Mouse (Mus musculus) embryo, embryonic 10 days (tissue): ENCODE data around the gene Olfr69.
A peak's percentile ranks its signal among the peaks of the same experiment; 100 is the strongest.
"Not testable (repeated sequence)": the region's sequence is repeated elsewhere in the genome, so short reads cannot be mapped to it uniquely, and the experiment has no call there.

ENCODE experiments used
- DNase-seq: peaks from one replicate; pipeline ENCODE4 v3.0.0-alpha.2; 2015; ENCODE audit warnings: low spot score

Gene Olfr69

GRCm38 (mm10) chr7:103771494-103771893 lies at the start of gene Olfr69:
Olfr69 (minus strand) TSS chr7:103771594.
- no peak for DNase-seq

- not testable (repeated sequence) for DNase-seq
These were observed 43.7 kb upstream of the Olfr69 start for GRCm38 (mm10) chr7:103815085-103815484.

GRCm38 (mm10) chr7:103813766-103814165 lies 42.4 kb upstream of the Olfr69 start, which contains the start of gene Hbb-bt:
Hbb-bt (minus strand) TSS chr7:103813996.
- no peak for DNase-seq

- not testable (repeated sequence) for DNase-seq
These were observed 41.8 kb upstream of the Olfr69 start for GRCm38 (mm10) chr7:103813152-103813551.

- DNase-seq: no peak
These were observed 40.8 kb upstream of the Olfr69 start for GRCm38 (mm10) chr7:103812174-103812573.

- DNase-seq: no peak
These were observed 39.9 kb upstream of the Olfr69 start for GRCm38 (mm10) chr7:103811223-103811845.

GRCm38 (mm10) chr7:103810746-103811145 lies 39.4 kb upstream of the Olfr69 start:
- no peak for DNase-seq

- DNase-seq: no peak
These were observed 38.9 kb upstream of the Olfr69 start for GRCm38 (mm10) chr7:103810296-103810695.

GRCm38 (mm10) chr7:103809801-103810155 lies 38.4 kb upstream of the Olfr69 start:
- DNase-seq: no peak

GRCm38 (mm10) chr7:103808971-103809800 lies 37.8 kb upstream of the Olfr69 start:
- DNase-seq: peak; percentile 5

GRCm38 (mm10) chr7:103808120-103808519 lies 36.7 kb upstream of the Olfr69 start:
- DNase-seq: not testable (repeated sequence)

GRCm38 (mm10) chr7:103806856-103807255 lies 35.5 kb upstream of the Olfr69 start:
- peak; percentile 68 for DNase-seq

- DNase-seq: peak; percentile 5
These were observed 21.4 kb upstream of the Olfr69 start for GRCm38 (mm10) chr7:103792669-103793388.

GRCm38 (mm10) chr7:103791721-103792120 lies 20.3 kb upstream of the Olfr69 start, which contains the start of gene Olfr67:
Olfr67 (minus strand) TSS chr7:103791821.
- no peak for DNase-seq

GRCm38 (mm10) chr7:103779598-103779997 lies 8.2 kb upstream of the Olfr69 start, which contains the start of gene Olfr68:
Olfr68 (minus strand) TSS chr7:103779698.
- no peak for DNase-seq

- DNase-seq: not testable (repeated sequence)
These were observed 6.3 kb upstream of the Olfr69 start for GRCm38 (mm10) chr7:103777652-103778051.

- DNase-seq: not testable (repeated sequence)
These were observed 3.7 kb downstream of the Olfr69 start for GRCm38 (mm10) chr7:103767687-103768086.

- not testable (repeated sequence) for DNase-seq
These were observed 9.2 kb downstream of the Olfr69 start for GRCm38 (mm10) chr7:103762212-103762611.

- no peak for DNase-seq
These were observed 14.2 kb downstream of the Olfr69 start, which contains the start of gene Olfr630 for GRCm38 (mm10) chr7:103757233-103757632. Olfr630 (minus strand) TSS chr7:103757333.

GRCm38 (mm10) chr7:103744843-103745242 lies 26.6 kb downstream of the Olfr69 start, which contains the start of gene Olfr629:
Olfr629 (minus strand) TSS chr7:103744943.
- DNase-seq: no peak

- DNase-seq: no peak
These were observed 41.3 kb downstream of the Olfr69 start, which contains the start of gene Olfr628 for GRCm38 (mm10) chr7:103730074-103730473. Olfr628 (plus strand) TSS chr7:103730374.

GRCm38 (mm10) chr7:103716398-103716797 lies 55.0 kb downstream of the Olfr69 start:
- DNase-seq: not testable (repeated sequence)
